Mouse (Mus musculus) ES-E14 (cell line): ENCODE results near the gene Nt5dc1. TPM values are rescaled to one million over a fixed set of nuclear protein-coding genes. Genes with fewer than 3 reads are reported as not detected.
"Not testable (repeated sequence)": the region's sequence is repeated elsewhere in the genome, so short reads cannot be mapped to it uniquely, and the experiment has no call there.

Experiments
- DNase-seq: peaks from one replicate; pipeline ENCODE4 v3.0.0-alpha.2; 2013; ENCODE audit warnings: low read depth, low spot score
- H3K27ac ChIP-seq: 2 replicates; pipeline ENCODE4 v1.5.1; 2012; ENCODE audit warnings: low read depth, mild to moderate bottlenecking, low read length, moderate library complexity, mixed read lengths; ENCODE audit not compliant: poor library complexity, insufficient read depth, severe bottlenecking
- H3K36me3 ChIP-seq: 2 replicates; pipeline ENCODE4 v1.6.1; 2012; ENCODE audit warnings: mild to moderate bottlenecking, low read length, moderate library complexity, mixed read lengths; ENCODE audit not compliant: control insufficient read depth, poor library complexity, insufficient read depth, severe bottlenecking
- H3K4me1 ChIP-seq, 2 experiments: fragments of 150-350 bp in 1 of 2; sonication (generic) in 1 of 2; 2 replicates each; pipeline ENCODE4 v1.6.1; 2012; ENCODE audit warnings: low read length in 2 of 2, mild to moderate bottlenecking in 1 of 2, mixed read lengths in 1 of 2; ENCODE audit not compliant: control insufficient read depth in 2 of 2, insufficient read depth in 2 of 2, poor library complexity in 1 of 2
- H3K4me3 ChIP-seq, 2 experiments: fragments of 150-350 bp in 1 of 2; sonication (generic) in 1 of 2; 2 replicates each; pipeline ENCODE4 v1.5.1; 2012; ENCODE audit warnings: low read length in 2 of 2, low read depth in 1 of 2, mild to moderate bottlenecking in 1 of 2, mixed read lengths in 1 of 2; ENCODE audit not compliant: insufficient read depth in 1 of 2, poor library complexity in 1 of 2, severe bottlenecking in 1 of 2
- H3K9ac ChIP-seq: 2 replicates; pipeline ENCODE4 v1.6.1; 2012; ENCODE audit warnings: low read depth, mild to moderate bottlenecking, low read length, mixed read lengths; ENCODE audit not compliant: poor library complexity, insufficient read depth, severe bottlenecking
- H3K9me3 ChIP-seq: fragments of 150-350 bp; sonication (generic); 2 replicates; pipeline ENCODE4 v1.6.1; 2012; ENCODE audit warnings: low read depth, mild to moderate bottlenecking, low read length; ENCODE audit not compliant: control insufficient read depth, insufficient read depth
- CHD2 ChIP-seq: IDR thresholded peaks from 2 replicates; pipeline ENCODE4 v1.6.1; 2014; ENCODE audit warnings: mild to moderate bottlenecking, low read depth, low read length, inconsistent platforms
- HCFC1 ChIP-seq: IDR thresholded peaks from 2 replicates; pipeline ENCODE4 v1.6.1; 2012; ENCODE audit warnings: low read length, inconsistent platforms, borderline replicate concordance; ENCODE audit not compliant: insufficient read depth
- MAFK ChIP-seq: IDR thresholded peaks from 2 replicates; pipeline ENCODE4 v1.6.1; 2014; ENCODE audit warnings: mild to moderate bottlenecking, low read depth, low read length, inconsistent platforms; ENCODE audit not compliant: insufficient read depth
- ZC3H11A ChIP-seq: IDR thresholded peaks from 2 replicates; pipeline ENCODE4 v1.6.1; 2012; ENCODE audit warnings: low read depth, mild to moderate bottlenecking, inconsistent platforms, low read length, borderline replicate concordance
- ZNF384 ChIP-seq: IDR thresholded peaks from 2 replicates; pipeline ENCODE4 v1.6.1; 2012; ENCODE audit warnings: low read depth, low read length, inconsistent platforms
- in situ Hi-C, 2 experiments: fragments of 600-800 bp; cut with MboI; formaldehyde crosslinking; loops; one replicate each; pipeline ENCODE4 v1.15.1; 2025; ENCODE audit warnings: low sequenced_read_pairs in 2 of 2, inconsistent platforms in 1 of 2; ENCODE audit not compliant: unreplicated experiment in 2 of 2
- total RNA-seq: library from RNA; depleted of rRNA; stranded (reverse); fragments of 300-350 nt; gene quantifications from 2 replicates; pipeline ENCODE4 v1.2.3, GENCODE M21; 2012

The Nt5dc1 gene
- total RNA-seq, 1 experiment = 8.3 TPM

DNA sequence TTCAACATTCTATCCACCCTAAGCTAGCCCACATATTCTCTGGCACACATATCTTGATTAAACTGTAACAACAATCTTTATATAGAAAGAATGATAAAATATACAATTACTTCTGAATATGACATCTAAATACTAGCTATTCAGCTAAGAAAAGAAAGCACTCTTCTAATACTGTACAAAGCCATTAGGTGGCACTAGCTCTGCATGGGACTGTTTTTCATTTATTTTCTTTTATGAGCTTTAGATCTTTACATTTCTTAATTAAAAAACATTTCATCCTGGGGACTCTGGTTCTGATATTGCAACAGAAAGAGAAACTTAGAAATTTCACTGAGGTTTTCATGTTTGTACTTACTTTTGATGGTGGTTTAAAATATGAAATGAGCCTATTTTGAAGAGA is 13.4 kb upstream of the Nt5dc1 start:
- Histone ChIP-seq H3K36me3 (no peaks in the 10 kb centered on the region), H3K4me1 (no peaks in the 10 kb centered on the region), H3K9me3 (no peaks in the 10 kb centered on the region), H3K27ac (no peak overlapping the region), H3K4me3 (no peak overlapping the region), H3K9ac (no peak overlapping the region)
- TF ChIP-seq ZC3H11A = no peak
- no peak for TF ChIP-seq HCFC1
- no peak for TF ChIP-seq ZNF384
- no peak for TF ChIP-seq CHD2
- no peak for TF ChIP-seq MAFK
- no peak for DNase-seq
- in situ Hi-C loops = no loop called here

DNA sequence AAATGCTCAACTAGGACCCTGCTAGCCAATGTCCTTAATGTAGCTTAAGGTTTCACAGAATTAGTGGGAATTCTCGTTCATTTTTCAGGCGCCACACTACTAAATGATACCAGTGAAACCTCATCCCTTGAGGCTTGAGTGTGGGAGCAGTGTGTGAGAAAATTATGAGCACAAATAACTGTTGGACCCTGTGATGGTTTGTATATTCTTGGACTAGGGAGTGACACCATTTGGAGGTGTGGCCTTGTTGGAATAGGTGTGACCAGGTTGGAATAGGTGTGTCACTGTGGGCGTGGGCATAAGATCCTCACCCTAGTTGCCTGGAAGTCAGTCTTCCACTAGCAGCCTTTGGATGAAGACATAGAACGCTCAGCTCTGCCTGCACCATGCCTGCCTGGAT is 442 bp upstream of the Nt5dc1 start:
- H3K9me3 ChIP-seq, in situ Hi-C loops, H3K27ac ChIP-seq, DNase-seq, H3K36me3 ChIP-seq, H3K4me1 ChIP-seq: not testable (repeated sequence)
- Histone ChIP-seq H3K4me3 (peak overlapping the region in 1 of 2 experiments; percentile 72; a peak in 2 of 4 replicates), H3K9ac (0 out of 2 replicates have a peak overlapping the region, but pooled peaks have one; percentile 26)

DNA sequence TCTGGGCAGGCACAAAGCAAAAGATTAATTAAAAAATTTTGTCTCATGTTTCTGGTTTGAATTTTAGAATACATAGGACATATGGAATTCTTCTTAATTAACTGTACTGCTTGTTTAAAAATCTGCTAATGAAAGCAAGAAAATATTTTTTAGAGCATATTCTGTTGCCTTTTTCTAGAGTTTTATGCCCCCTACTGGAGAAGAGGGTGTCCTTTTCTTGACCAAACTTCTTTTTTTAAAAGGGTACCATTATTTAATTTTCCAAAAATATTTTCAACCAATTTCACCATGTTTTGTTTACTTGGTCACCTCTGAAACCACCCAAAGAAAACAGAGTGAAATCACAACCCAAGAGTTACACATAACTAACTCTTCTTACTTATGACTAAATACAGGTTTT is 19.1 kb downstream of the Nt5dc1 start:
- in situ Hi-C loops = no loop called here
- no peak overlapping the region for H3K9ac ChIP-seq
- DNase-seq = no peak

DNA sequence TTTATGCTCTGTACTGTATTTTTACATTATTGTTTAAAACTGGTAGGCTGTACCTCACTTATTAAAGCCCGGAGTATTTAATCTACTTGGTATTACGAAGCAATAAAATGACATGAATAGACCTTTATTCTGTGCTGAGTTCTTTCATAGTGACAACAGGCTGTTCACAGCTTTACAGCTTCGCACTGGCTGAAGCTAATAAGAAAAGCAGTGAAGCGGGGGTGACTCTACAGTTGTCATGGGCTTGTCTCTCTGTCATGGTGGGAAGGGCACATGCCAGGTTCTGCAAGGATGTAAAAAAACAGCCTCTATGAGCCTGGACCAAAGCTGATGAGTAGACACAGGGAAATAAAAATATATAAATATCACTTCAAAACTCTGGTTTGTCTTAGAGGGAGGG is 21.4 kb downstream of the Nt5dc1 start:
- H3K4me1 ChIP-seq = no peaks in the 10 kb centered on the region
- no peak for TF ChIP-seq CHD2
- no peak for TF ChIP-seq MAFK
- in situ Hi-C loops = no loop called here
- H3K27ac ChIP-seq = no peak overlapping the region
- no peaks in the 10 kb centered on the region for H3K9me3 ChIP-seq
- no peak overlapping the region for H3K4me3 ChIP-seq
- no peaks in the 10 kb centered on the region; the same call in 1 of the 2 replicates for H3K36me3 ChIP-seq
- DNase-seq = no peak
- no peak overlapping the region for H3K9ac ChIP-seq

More for the DNA sequence above, 19.1 kb downstream of the Nt5dc1 start:
- H3K4me1 ChIP-seq = no peaks in the 10 kb centered on the region
- TF ChIP-seq MAFK (no peak), ZC3H11A (no peak), ZNF384 (no peak), CHD2 (no peak), HCFC1 (no peak)
- no peak overlapping the region for H3K4me3 ChIP-seq
- H3K36me3 ChIP-seq = peaks cover 3% of the 10 kb centered on the region; the same call in 1 of the 2 replicates
- no peaks in the 10 kb centered on the region for H3K9me3 ChIP-seq
- no peak overlapping the region for H3K27ac ChIP-seq

DNA sequence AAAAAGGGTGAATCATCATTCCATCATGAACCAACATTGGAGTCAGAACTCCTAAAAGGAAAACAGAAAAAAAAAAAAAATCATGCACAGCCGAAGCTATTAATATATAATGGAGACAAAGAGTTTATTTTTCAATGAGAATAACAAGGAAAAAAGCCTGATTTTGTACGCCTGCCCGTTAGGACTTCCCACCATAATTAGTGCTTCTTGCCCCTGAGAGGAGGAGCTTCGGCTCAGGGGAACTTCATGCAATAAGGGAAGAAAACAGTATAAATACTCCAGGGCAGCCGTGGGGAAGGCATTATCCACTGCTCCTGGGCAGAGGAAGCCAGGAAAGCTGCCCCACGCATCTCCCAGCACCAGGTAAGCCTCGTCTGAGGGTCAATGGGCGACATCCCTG is 28.7 kb downstream of the Nt5dc1 start, which contains the start of gene Col10a1:
Col10a1 (plus strand) TSS at position 301 of the 400 bp plus-strand sequence.
- TF ChIP-seq HCFC1 (no peak), MAFK (no peak), ZNF384 (no peak), ZC3H11A (no peak), CHD2 (no peak)
- Histone ChIP-seq H3K4me1 (no peaks in the 10 kb centered on the region), H3K9ac (no peak within 1 kb of the TSS), H3K36me3 (no peaks in the 10 kb centered on the region), H3K27ac (no peak within 1 kb of the TSS), H3K9me3 (no peaks in the 10 kb centered on the region), H3K4me3 (no peak within 1 kb of the TSS)
- in situ Hi-C loops = no loop called here
- DNase-seq = no peak
